Mouse (Mus musculus): ENCODE results near the gene Cmtr2.

The Cmtr2 gene

DNA sequence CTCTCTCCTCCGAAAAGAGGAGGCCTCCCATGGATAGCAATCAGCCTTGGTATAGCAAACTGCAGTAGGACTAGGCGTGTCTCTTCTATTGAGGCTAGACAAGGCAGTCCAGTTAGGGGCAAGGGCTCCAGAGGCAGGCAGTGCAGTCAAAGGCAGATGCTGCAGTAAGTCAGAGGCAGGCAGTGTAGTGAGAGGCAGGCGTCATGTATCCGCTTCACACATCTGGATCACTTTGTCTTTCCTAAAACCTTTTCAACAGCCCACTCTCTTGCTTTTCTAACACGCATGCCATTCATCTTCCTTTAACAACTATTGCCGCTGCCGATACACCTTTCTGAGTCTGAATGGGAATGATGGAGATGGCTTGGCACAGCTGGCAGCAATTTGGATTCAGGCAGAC lies at the start of gene Cmtr2:
TSS of gene Cmtr2 (plus strand) at position 301 of the 400 bp plus-strand sequence.
- ATAC-seq (ENCODE audit: insufficient number of reproducible peaks, low FRiP score, low TSS enrichment): no peak

DNA sequence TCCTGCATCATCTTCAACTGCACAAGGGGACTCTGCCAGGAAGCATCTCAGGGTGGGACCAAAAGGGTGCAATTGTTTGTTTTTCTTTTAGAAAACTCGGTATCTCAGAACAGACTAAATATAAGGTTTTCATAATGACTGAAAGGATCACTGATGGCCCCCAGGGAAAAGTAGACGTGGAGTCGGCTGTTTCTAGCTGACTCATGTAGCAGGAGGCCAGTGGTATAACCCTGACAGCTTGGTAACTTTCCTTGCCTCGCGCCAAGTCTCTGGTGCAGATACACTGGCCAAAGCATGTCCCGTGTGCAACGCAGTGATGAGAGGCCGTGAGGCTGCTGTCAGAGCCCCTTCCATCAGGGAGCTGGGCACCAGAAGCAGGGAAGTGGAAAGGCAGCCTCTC lies 49.2 kb upstream of the Cmtr2 start:
- ATAC-seq (ENCODE audit: insufficient number of reproducible peaks, low FRiP score, low TSS enrichment): no peak

DNA sequence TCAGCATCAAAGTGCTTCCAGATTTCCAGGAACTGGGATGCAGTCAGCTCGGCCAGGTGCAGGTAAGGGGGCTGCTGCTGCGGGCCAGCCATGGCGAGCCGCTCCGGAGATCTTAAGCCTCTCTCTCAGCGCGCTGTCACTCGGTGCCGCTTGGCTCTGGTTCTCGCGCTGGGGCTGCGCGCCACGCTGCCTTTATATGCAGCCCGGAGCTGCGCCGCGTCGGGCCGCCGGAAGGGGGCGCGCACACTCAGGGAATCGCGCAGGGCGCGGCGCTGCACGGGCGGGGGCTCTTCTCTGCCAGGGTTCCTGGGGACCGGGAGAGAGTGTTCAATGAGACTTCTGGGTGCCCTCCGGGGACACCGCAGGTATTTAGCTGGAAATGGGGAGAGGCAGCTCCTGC lies 47.4 kb upstream of the Cmtr2 start, which contains the start of gene Calb2:
TSS of gene Calb2 (minus strand) at position 165 of the 400 bp plus-strand sequence.
- peak; percentile 76 for ATAC-seq (ENCODE audit: insufficient number of reproducible peaks, low FRiP score, low TSS enrichment)

DNA sequence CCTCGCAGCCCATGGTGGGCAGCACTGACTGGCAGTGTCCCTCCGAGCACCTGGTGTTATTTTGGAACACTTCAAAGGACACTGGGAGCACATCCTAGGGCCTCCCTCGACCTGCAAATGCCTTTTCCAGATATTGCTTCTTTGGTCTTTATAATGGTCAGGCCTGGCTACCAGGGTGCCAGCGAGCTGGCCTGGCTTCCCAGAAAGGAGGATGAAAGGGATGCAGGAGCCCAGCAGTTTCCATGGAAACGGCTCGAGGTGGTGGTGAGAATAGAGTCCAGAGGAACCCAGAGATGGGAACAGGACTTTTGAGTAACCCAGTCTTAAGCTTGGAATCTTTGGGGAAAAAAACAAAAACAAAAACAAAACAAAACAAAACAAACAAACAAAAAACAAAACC lies 43.3 kb upstream of the Cmtr2 start:
- no peak for ATAC-seq (ENCODE audit: insufficient number of reproducible peaks, low FRiP score, low TSS enrichment)

DNA sequence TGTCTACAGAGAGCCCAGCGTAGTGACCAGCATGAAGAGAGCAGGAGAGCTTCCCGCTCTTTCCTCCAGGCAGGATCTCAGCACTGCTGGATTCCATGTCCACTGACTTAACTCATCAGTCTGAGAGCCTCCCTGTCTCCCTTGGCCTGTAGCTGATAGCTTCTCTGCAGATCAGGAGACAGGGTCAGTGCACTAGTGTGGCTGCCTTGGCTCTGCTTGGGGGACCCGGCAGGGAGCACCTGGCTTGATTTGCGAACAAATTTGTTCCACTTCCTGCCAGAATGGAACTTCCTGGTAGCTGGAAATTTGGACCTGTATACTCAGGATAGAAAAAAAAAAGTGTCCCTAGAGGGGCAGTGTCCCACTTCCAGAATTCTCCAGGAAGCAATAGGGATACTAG lies 40.6 kb upstream of the Cmtr2 start:
- peak; percentile 61 for ATAC-seq (ENCODE audit: insufficient number of reproducible peaks, low FRiP score, low TSS enrichment)

DNA sequence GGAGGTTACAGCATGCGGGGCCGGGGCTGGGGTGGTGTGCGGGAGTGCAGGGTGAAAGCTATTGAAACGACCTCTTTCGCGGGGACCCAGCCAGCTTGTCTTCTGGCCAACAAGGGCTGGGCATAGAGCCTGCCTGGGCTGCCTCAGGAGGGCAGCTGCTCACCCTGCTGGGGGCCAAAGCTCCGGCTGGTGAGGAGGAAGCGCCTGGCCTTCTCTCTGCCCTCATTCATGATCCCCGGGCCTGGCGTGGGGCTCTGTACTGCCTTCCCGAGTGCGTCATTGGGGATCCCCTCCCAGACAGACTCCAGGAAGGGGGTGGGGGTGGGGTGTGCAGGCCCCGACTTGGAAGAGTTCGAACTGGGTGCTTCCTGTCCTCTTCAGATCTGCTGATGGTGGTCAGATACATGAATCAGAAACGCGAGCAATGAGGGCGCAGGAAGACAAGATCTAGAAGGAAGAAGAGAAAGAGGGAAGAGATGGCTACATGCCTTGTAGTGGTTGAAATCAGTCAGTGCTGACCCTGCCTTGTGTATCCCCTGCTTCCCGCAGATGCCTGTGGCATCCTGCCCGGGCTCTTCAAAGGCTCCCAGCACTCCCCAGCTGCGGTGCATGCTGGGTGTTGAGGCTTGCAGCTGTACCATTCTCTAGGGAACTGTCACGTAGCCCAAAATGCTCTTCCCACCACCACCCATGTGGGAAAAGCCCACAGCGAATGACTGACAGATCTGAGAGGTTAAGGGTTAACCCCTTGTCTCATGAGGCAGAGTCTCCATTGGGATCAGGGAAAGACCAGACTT lies 37.9 kb upstream of the Cmtr2 start:
- ATAC-seq (ENCODE audit: insufficient number of reproducible peaks, low FRiP score, low TSS enrichment): peak; percentile 88

DNA sequence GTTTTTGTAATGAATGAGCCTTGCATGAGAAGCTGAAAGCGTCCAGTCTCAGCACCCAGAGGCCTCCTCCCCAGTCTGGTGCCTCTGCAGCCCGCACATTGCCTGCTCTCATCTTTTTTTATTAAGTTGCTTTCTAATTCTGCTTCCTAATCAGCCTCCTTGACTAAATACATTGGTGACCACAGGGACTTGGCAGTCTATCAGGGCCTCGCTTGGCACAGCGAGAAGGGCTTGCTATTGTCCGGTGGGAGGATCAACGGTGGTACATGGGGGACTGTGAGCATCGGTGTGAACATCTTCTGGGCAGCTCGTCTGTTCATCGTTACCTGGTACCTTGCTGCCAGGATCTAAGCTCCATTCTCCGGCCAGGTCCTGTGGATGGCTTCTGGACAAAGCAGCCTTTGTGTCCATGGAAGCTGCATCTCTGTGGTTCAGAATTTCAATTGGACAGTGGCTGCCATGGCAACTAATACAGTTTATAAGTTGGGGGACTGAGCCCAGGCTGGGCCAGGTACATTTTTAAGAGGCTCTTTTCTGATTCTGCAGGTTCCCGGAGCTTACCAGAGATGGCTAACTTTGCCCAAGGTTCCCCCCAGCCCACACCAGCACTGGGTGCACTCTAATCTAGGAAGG lies 32.6 kb upstream of the Cmtr2 start:
- no peak for ATAC-seq (ENCODE audit: insufficient number of reproducible peaks, low FRiP score, low TSS enrichment)

DNA sequence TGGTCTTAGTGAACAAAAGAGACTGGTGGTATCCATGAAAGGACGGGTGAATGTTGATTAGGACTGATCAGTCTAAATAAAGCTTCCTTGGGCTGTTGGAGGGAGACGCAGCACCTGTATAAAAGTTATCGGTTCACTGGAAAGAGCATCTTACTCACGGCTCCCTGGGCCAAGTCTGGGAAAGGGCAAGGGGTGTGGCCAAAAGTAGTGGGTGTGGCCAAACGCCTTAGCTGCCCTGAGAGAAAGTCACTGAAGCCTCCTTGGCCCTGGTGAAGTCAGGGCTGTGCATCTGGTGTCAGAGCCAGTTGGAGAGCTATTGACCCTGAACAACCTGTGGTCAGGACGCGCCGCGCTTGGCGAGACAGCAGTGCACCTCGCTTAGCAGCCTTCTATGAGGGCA lies 31.7 kb upstream of the Cmtr2 start:
- ATAC-seq (ENCODE audit: insufficient number of reproducible peaks, low FRiP score, low TSS enrichment): no peak

DNA sequence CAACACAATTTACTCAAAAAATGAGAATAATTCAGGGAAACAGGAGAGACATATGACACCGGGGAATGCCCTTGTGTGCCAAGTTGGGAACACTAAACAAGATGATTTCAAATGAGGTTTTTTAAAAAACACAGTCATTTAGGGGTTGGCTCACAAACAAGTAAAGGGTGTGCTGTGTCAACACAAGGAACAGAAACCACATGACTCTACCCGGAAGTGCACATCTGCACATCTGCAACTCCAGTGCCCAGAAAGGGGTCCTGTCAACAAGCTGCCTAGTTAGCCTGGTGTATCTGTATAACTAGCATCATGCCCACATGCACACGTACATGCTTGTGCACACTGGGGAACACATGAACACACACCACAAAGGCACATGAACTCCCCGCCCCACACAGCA lies 29.9 kb upstream of the Cmtr2 start:
- no peak for ATAC-seq (ENCODE audit: insufficient number of reproducible peaks, low FRiP score, low TSS enrichment)

DNA sequence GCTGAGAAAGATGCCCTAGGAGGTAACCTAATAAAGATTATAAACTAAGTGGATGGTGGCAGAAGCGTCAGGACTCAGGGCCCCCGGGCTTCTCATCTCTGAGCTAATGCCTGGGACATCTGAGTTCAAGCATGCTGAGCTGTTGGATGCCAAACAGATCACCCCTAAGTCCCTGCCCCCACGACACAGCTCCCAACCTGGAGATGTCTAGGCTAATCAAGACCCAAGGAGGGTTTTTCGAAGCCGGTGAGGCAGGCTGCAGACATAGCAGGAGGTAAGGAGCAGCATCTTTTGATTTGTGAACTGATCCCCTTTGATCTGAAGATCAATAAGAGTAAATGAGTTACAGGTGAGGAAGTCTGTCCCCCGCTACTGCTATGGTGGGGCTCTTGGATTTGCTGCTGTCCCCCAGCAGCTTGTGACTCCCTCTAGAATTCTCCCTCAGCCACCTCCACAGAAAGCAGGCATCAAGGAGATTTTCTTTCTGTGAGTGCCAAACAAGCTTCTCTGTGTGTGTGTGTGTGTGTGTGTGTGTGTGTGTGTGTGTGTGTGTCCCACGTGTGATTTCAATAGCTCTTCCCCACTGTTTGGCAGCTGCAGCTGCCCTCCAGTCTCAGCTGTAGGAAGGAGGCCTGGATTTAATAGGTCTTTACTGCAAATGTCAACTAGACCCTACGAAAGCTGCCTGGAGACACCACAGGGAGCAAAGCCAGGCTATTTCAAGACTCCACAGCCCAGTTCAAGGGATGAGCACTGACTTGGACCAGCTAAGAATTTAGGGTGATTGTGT lies 26.3 kb upstream of the Cmtr2 start:
- no peak for ATAC-seq (ENCODE audit: insufficient number of reproducible peaks, low FRiP score, low TSS enrichment)

DNA sequence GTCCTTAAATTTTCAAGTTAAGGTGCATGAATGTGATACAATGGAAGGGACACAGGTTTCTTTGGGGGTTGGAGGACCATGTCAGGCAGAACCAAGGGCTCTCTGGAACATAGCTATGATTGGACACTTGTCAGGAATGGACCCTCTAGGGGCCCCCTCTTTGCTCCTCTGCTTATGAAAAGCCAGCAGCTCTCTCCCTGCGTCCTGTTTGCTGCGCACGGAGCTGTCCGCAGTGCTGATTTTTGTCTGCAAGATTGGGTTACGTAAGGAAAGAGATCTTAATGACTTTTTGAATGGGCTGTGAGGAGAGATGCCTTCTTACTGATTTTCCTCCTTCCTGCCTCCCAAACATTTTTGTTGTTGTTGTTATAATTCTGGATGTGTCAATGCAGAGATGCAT lies 18.8 kb upstream of the Cmtr2 start:
- ATAC-seq (ENCODE audit: insufficient number of reproducible peaks, low FRiP score, low TSS enrichment): no peak

DNA sequence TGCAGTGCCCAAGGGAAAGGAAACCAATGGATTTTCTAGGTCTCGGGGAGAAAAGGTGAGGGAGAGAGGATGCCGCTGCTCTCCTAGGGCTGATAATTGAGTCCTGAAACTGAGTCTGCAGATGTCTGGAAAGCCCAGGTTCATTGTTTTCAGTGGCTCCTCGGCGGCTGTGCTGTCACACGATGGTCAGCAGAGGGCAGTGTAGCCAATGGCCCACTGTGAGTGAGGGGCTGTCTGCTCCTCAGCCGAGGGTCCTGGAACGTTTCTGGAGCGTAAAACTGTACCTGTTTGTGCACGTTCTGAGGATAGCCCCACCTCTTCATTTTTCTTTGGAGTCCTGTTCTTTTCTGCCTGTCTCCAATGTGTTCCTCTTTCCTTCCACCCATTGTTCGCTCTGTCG lies 13.7 kb upstream of the Cmtr2 start:
- ATAC-seq (ENCODE audit: insufficient number of reproducible peaks, low FRiP score, low TSS enrichment): no peak

DNA sequence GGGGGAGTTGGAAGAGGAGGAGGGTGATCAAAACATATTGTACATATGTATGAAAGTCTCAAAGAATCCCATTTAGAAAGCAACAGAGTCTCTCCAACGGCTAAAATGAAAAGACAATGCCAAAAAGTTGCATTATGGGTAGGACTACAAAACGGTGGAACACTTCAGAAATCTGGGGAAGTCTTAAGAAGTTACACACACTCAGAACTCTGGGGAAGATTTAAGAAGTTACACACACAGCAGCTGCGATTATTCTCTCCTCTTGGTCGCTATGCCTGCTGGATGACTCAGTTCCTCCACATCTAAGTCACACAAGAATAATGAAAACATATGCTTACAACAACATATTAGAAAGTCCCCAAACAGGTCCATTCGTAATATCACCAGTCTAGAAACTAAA lies 788 bp downstream of the Cmtr2 start:
- no peak for ATAC-seq (ENCODE audit: insufficient number of reproducible peaks, low FRiP score, low TSS enrichment)

DNA sequence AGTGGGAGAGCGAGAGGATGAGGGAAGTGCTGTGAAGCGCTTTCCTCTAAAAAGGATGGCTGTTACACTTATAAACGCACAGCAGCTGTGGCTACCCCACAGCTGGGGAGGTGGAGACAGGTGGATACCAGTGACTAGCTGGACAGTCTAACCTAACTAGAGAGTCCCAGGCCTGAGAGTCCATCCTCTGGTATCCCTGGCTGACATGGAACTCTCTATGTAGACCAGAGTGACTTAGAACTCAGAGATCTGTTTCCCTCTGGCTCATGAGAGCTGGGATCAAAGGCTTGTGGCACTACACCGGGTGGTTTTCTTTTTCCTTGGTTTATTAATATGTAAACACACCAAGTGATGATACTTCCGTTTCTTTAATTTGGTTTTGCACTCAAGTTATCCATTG lies 1.7 kb downstream of the Cmtr2 start:
- ATAC-seq (ENCODE audit: insufficient number of reproducible peaks, low FRiP score, low TSS enrichment): peak; percentile 36

DNA sequence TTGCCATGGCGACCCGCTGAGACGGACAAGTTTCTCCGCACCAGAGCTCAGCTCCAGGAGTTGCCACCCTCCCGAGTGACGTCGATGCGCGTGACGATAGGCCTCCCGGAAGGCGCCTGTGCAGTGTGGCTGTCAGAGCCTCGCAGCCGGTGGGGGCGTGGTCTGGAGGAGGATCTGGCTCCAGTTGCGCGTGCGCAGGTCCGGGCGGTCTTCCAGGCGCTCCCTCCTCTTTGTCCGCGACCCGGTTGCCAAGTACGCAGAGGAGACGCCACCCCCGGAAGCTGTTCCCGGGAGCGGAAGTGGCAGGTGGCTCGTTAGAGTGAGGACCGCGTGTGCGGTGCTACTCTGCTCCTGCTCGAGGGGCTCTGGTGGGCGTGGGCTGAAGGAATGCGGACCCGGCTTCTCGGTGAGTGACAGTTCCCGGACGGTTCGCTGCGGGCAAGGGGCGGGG lies 2.2 kb downstream of the Cmtr2 start:
- ATAC-seq (ENCODE audit: insufficient number of reproducible peaks, low FRiP score, low TSS enrichment): peak; percentile 99

DNA sequence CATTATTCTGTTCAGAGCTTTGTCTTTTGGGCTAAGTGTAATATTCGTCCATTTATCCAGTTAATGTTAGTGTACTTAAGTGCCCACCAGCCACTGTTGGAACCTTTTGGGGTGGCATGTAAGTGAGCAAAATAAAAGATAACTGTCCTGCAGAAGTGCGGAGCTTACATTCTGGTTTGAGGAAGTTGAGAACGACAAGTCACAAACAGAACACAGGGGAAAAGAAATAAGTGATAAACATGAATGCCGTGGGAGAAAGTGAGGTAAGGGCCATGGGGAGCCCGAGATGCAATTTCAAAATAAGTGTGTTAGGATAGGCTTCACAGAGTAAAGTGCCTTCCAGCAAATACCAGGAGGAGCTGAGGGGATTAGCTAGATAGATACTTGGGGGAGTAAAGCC lies 3.0 kb downstream of the Cmtr2 start:
- ATAC-seq (ENCODE audit: insufficient number of reproducible peaks, low FRiP score, low TSS enrichment): no peak

DNA sequence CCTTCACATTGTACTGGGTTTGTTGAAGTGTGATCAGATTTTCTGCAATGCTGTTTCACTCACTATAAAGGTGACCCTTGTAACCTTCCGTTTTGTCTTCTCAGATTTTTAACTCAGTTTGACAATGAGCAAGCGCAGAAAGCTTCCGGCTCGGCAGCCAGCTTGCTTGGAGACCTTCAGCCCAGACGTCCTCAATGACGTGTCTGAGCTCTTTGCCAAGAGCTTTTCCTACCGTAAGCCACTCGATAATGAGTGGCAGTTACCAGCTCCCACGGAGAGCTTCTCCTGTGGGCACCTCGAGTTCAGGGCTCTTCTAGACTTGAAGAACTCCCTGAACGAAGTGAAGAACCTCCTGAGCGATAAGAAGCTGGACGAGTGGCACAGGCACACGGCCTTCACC lies 5.5 kb downstream of the Cmtr2 start:
- ATAC-seq (ENCODE audit: insufficient number of reproducible peaks, low FRiP score, low TSS enrichment): no peak

DNA sequence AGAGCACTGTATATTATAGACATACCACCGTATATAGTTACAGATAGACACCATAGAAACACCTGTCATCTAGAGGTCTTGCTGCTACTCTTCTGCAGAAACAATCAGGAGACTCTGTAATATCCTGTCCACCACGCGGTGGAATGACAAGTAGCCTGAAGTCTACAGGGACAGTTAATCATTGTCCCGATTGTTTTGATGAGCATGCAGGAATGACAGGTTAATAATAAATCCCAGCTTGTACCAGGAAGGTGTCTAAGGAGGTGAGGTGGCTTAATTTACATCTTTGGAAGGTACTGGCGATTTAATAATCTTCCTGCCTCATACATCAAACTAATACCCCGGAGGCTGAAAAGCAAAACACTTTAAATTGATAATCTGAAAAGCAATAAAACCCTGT lies 15.3 kb downstream of the Cmtr2 start:
- ATAC-seq (ENCODE audit: insufficient number of reproducible peaks, low FRiP score, low TSS enrichment): no peak

DNA sequence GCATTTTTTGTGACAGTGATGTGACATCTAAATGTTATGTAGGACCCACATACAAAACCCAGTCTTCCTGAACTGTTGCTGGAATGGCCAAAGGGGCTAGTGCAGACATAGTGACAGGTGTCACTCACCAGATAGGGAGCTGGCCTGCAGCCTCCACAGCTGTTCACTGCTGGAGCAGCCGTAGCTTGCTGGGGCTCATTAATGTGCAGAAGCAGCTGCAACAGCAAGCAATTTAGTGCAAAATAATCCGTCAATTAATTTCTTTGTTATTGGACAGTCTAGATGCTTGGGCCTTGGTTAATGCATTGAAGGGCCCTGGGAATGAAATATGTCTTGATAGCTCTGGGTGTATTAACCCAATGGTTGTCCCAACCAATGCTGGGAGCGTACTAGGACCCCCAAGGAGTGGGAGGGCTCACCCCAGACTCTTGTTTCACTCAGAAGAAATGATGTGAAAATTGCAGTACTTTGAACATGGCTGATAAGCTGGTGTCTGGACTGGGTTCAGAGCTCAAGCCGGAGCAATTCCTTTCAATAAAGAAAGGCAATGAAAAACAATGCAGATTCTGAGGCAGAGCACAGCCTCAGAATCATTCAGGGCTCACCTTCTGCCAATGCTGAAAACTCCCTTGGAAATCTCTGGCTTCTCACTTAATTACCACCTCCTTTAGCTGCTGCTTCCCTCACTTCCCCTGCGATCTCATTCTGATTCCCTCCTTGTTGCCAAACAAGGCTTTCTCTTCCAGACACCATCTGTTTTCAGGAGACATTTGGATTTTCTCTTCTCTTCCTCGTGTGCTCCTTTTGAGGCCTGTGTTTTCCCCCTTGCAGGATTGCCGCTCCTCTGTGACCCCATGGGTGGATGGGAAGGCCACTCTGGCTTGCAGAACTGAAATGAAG lies 27.1 kb downstream of the Cmtr2 start:
- ATAC-seq (ENCODE audit: insufficient number of reproducible peaks, low FRiP score, low TSS enrichment): no peak

DNA sequence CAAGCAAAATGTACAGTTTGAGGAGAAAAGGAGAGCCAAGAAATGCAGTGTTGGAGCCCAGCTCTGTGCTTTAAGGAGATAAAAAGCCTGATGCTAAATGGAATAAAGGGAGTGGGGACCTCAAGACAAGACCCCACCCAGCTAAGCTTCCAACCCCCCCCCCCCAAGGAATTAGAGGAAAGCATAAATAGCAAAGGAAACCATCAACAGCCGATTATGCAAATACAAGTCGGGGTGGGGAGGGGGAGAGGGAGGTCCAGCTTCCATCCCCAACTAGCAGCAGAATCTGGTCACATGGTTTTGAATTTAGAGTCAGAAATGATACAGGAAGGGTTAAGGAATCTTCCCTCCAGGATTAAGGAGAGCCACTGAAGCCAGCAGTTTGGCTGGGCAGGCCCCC lies 29.1 kb downstream of the Cmtr2 start:
- no peak for ATAC-seq (ENCODE audit: insufficient number of reproducible peaks, low FRiP score, low TSS enrichment)

Measured in cerebellum, adult (tissue).